Mouse (Mus musculus) spleen, adult 2 months (tissue): Measurements from ENCODE around the gene Epgn. TPM values are rescaled to one million over a fixed set of nuclear protein-coding genes. Genes with fewer than 3 reads are reported as not detected.

Experiments
- DNase-seq, 2 experiments: peaks; one replicate each; pipeline versions ENCODE4 v3.0.0 to v3.0.0-alpha.2; 2012 to 2021; ENCODE audit warnings: low spot score in 2 of 2, low read depth in 1 of 2
- H3K27ac ChIP-seq: fragments of 200-500 bp; 2 replicates; pipeline ENCODE4 v1.5.1; 2012; ENCODE audit warnings: low read length, inconsistent platforms; ENCODE audit not compliant: insufficient read depth
- H3K27me3 ChIP-seq: fragments of 200-500 bp; 2 replicates; pipeline ENCODE4 v1.6.1; 2012; ENCODE audit warnings: mild to moderate bottlenecking, moderate library complexity, low read length, inconsistent platforms; ENCODE audit not compliant: control insufficient read depth, insufficient read depth
- H3K36me3 ChIP-seq: fragments of 200-500 bp; 2 replicates; pipeline ENCODE4 v1.6.1; 2012; ENCODE audit warnings: mild to moderate bottlenecking, low read length, inconsistent platforms; ENCODE audit not compliant: control insufficient read depth, insufficient read depth
- H3K4me1 ChIP-seq: fragments of 200-500 bp; 2 replicates; pipeline ENCODE4 v1.6.1; 2011; ENCODE audit warnings: inconsistent platforms; ENCODE audit not compliant: control insufficient read depth, insufficient read depth, insufficient read length
- H3K4me3 ChIP-seq: fragments of 200-500 bp; 2 replicates; pipeline ENCODE4 v1.5.1; 2011; ENCODE audit warnings: mild to moderate bottlenecking, inconsistent platforms; ENCODE audit not compliant: insufficient read depth, insufficient read length; ENCODE audit errors: extremely low read depth
- CTCF ChIP-seq: fragments of 200-500 bp; IDR thresholded peaks from 2 replicates; pipeline ENCODE4 v1.5.1; 2011; ENCODE audit warnings: mild to moderate bottlenecking, inconsistent platforms; ENCODE audit not compliant: insufficient read depth, insufficient read length, insufficient replicate concordance; ENCODE audit errors: extremely low read depth
- POLR2A ChIP-seq: fragments of 200-500 bp; IDR thresholded peaks from 2 replicates; pipeline ENCODE4 v1.6.1; 2011; ENCODE audit warnings: low read depth, low read length, inconsistent platforms
- WGBS: fragments of 180-500 bp; shearing (Covaris S2); methylation state at CpG from one replicate; pipeline ENCODE4 v1.1.7; 2018; 5-methylcytosine and 5-hydroxymethylcytosine counted together
- polyA plus RNA-seq: library from polyadenylated mRNA; depleted of rRNA; stranded (reverse); fragments of >200 nt; gene quantifications from 2 replicates; pipeline ENCODE4 v1.2.3, GENCODE M21; 2012; rRNA removed

The Epgn gene
- not detected in 2 replicates for polyA plus RNA-seq

DNA sequence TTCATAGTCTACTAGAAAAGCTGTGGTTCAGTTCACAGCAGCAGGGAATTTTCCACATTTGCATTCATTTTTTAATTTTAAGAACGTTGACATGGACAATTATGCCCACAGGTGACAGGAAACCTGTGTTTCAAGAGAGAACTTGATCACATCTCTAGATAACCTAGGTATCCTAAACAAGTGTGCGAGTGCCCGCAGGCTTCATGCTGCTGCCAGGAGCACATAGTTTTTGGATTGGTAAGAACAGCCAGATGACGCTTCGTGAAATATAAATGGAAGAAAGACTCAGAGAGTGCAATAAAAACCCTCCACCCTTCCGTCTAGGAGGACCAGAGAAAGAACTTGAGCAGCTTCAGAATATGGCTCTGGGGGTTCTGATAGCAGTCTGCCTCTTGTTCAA is at the start of gene Epgn:
Gene Epgn (plus strand): TSS at position 301 of the 400 bp plus-strand sequence.
- no peak within 1 kb of the TSS for H3K4me3 ChIP-seq
- WGBS = 86% methylated on average over 6 of the region's 6 CpGs
- TF ChIP-seq CTCF = no peak
- TF ChIP-seq POLR2A = no peak
- no peaks in the 10 kb centered on the region for H3K27me3 ChIP-seq
- H3K36me3 ChIP-seq = no peaks in the 10 kb centered on the region
- no peak within 1 kb of the TSS for H3K27ac ChIP-seq
- DNase-seq = no peak
- H3K4me1 ChIP-seq = no peaks in the 10 kb centered on the region

DNA sequence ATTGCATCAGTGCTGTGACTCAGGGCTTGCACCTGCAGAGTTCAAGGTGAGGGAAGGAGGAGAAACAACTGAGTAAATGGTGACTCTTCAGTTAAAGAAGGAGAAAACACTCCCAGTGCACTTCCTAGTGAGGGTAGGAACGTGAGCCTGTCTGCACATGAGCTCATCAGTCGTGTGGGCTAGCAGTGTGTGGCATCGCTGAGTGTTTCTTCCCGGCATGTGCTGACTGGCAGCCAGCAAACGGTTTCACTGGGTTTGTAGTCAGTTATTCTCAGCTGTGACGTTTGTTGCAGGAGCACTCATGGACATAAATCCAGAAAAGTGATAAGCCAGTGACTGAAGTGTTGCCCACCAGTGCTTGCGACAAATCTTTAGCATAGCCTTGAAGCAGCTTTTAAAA is 47.0 kb upstream of the Epgn start:
- TF ChIP-seq CTCF (no peak), POLR2A (no peak)
- H3K4me1 ChIP-seq = no peaks in the 10 kb centered on the region
- H3K27me3 ChIP-seq = no peaks in the 10 kb centered on the region
- 89% methylated on average over 7 of the region's 7 CpGs for WGBS
- H3K36me3 ChIP-seq = no peaks in the 10 kb centered on the region
- no peak overlapping the region for H3K4me3 ChIP-seq
- no peak for DNase-seq
- no peak overlapping the region for H3K27ac ChIP-seq

DNA sequence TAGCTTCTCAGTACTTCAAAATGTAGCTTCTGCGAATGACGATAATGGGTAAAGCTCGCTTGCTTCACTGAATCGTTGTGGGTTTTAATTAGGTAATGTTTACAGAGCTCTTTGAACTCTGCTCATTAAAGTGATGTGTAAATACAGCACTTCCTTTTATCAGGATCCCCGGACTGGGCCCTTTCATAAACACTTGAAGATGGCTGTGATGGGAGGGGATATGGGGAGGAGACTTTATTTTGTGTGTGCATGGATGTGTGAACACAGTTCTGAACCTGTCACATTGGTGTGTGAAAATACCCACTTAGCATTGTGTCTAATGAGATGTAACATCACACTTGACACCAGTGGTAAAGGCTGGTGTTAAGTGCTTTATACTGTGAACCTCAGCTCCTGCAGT is 39.7 kb upstream of the Epgn start:
- H3K4me3 ChIP-seq = no peak overlapping the region
- TF ChIP-seq CTCF (no peak), POLR2A (no peak)
- no peak for DNase-seq
- H3K4me1 ChIP-seq = no peaks in the 10 kb centered on the region
- 85% methylated on average over 5 of the region's 5 CpGs for WGBS
- H3K27me3 ChIP-seq = no peaks in the 10 kb centered on the region
- H3K36me3 ChIP-seq = no peaks in the 10 kb centered on the region
- no peak overlapping the region for H3K27ac ChIP-seq

DNA sequence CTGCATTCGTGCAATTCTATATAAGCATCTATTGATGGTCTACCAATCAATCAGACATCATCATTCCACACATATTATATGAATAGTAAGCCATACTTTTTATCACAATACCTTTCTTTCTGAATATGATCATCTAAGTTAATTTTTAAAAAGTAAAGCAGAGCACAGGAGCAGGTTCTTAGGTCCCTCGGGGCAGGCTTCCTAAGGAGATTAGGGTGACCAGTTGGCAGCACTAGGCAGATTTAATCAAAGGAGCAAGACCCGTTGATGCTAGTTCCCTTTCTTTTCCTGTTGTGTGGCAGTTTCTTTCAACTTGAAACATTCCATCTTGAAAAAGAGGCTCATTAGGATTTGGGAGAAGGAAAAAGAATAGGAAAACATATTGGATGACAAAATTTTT is 39.1 kb upstream of the Epgn start:
- Histone ChIP-seq H3K36me3 (no peaks in the 10 kb centered on the region), H3K27me3 (no peaks in the 10 kb centered on the region), H3K27ac (no peak overlapping the region), H3K4me1 (no peaks in the 10 kb centered on the region), H3K4me3 (no peak overlapping the region)
- no peak for TF ChIP-seq CTCF
- TF ChIP-seq POLR2A = no peak
- WGBS = 83% methylated on average over 3 of the region's 3 CpGs
- no peak for DNase-seq

DNA sequence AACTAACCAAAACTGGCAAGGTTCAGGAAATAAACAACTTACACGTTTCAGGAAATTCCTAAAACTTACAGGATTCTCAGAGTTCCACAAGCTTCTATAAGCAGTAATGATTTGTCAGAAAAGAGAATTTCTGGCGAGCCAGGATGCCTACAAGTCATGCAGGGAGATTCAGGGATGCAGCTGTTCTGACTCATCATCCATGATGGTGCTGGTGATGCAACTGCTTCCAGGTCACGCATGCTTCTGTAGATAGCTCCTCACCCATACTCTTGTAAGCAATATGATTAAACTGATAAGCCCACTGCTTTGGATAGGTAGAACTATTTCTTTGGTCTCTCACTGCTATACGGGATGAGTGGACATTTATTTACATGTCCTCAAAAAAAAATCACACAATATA is 38.7 kb upstream of the Epgn start:
- Histone ChIP-seq H3K36me3 (no peaks in the 10 kb centered on the region), H3K4me3 (no peak overlapping the region), H3K27ac (no peak overlapping the region), H3K4me1 (no peaks in the 10 kb centered on the region), H3K27me3 (no peaks in the 10 kb centered on the region)
- TF ChIP-seq POLR2A (no peak), CTCF (no peak)
- 87% methylated on average over 4 of the region's 4 CpGs for WGBS
- DNase-seq = no peak

DNA sequence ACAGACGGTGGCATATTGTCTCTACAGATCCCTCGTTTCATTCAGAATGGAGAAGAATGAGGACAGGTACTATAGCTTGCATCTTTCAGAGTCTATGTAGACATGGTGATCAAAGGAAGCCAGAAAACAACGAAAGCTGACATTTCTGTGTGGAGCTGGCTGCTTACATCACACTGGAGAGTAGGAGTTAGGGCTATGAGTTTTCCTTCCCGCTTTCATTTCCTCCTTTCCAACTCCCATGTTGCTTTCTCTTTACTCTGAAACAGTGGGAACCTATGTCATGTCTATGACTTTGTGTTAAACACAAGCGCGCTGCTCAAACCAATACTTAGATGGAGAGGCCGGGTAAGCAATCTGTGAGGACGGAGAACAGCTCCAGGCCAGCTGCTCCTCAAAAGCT is 27.3 kb upstream of the Epgn start:
- Histone ChIP-seq H3K36me3 (no peaks in the 10 kb centered on the region), H3K4me1 (no peaks in the 10 kb centered on the region), H3K27me3 (no peaks in the 10 kb centered on the region), H3K4me3 (no peak overlapping the region), H3K27ac (no peak overlapping the region)
- DNase-seq = no peak
- TF ChIP-seq CTCF = no peak
- WGBS = 89% methylated on average over 8 of the region's 8 CpGs

DNA sequence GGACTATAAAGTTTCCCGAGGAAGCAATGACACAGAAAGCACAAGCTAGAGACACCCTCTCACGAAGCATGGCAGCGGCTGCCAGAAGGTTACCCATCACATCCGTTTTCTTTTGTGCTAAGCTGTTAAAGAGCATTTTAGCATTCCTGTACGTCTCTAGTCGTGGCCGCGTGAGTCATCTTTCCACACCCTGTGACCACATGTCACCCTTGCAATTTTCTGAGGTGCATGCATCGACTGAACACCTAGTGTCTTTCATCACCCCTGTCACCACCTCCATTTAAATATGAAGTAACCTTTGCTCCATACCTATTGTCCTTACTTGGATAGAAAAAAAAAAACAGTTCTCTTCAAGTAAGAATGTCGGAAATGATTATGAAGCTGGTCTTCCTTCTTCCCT is 12.0 kb upstream of the Epgn start:
- Histone ChIP-seq H3K36me3 (no peaks in the 10 kb centered on the region), H3K4me3 (no peak overlapping the region), H3K4me1 (no peaks in the 10 kb centered on the region; the same call in 1 of the 2 replicates), H3K27me3 (no peaks in the 10 kb centered on the region), H3K27ac (no peak overlapping the region)
- TF ChIP-seq CTCF (no peak), POLR2A (no peak)
- 87% methylated on average over 10 of the region's 10 CpGs for WGBS
- DNase-seq = no peak

DNA sequence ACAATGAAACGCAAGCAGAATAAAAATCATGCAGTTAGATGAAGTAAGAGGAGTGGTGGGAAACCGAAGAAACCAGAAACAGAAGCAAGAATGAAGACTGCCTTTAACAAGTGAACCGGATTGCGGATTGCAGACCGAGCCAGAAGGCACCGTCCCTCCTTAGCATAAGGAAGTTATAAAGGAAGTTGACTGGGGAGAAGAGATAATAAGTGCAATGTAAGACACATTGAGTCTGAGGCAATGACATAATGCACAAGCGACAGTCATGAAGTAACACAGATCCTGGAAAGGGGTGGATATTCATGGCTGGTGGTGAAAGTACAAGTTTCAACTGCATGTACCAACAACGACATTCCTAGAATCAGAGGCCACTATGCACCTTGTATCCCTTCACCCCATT is 4.2 kb upstream of the Epgn start:
- WGBS = 60% methylated on average over 8 of the region's 8 CpGs
- no peak overlapping the region for H3K27ac ChIP-seq
- TF ChIP-seq CTCF = no peak
- TF ChIP-seq POLR2A = no peak

More for the DNA sequence above, 4.2 kb upstream of the Epgn start:
- Histone ChIP-seq H3K4me1 (no peaks in the 10 kb centered on the region; the same call in 1 of the 2 replicates), H3K4me3 (no peak overlapping the region), H3K36me3 (no peaks in the 10 kb centered on the region), H3K27me3 (no peaks in the 10 kb centered on the region)
- no peak for DNase-seq
